Mouse (Mus musculus) CD4-positive helper T cell, adult 2 months (primary cell): ENCODE measurements around the gene Pnkp.

Experiments used
- DNase-seq: peaks from one replicate; pipeline ENCODE4 v3.0.0-alpha.2; 2012; ENCODE audit warnings: low read depth, missing footprints, low spot score

Gene Pnkp

DNA sequence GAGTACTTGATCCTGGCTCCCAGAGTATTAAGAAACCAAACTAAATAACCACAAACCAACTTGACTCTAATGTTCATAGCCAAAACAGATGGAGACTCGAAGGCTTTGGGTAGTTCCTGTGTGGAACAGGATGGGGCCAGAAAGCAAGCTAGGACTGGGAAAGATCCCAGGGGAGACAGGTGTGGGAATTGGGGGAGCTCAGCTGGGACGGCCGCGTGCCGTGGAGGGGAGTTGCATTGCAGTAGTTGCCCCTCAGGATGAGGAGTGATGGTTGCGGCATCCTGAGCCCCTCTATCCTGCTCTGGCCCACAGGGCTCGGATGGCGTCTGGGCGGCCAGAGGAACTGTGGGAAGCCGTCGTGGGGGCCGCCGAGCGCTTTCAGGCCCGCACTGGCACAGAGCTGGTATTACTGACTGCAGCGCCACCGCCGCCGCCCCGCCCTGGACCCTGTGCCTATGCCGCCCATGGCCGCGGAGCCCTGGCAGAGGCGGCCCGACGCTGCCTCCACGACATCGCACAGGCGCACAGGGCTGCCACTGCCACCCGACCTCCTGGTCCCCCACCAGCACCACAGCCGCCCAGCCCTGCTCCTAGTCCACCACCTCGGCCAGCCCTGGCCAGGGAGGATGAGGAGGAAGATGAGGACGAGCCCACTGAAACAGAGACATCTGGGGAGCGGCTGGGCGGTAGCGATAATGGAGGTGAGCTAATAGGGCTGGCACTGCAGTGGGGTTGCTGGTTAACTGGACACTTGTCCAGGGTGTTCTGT lies 4.5 kb upstream of the Pnkp start:
- no peak for DNase-seq

DNA sequence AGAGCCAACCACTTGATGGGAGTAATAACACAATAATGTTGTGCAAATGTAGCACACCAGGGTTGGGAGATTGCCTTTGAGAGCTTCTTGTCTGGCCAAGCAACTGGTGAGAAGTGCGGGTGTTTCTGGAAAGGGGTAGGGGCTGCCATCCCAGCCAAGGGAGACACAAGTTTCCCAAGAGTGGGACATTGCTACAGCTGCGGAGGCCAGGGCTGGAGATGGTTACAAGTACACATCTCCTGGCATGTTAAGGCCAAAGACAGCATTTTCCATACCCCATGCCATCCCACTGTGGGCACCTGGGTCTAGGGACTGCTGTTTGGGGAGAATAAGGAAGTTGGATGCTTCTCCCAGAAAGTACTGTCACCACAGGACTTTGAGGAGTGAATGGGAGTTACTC lies 3.9 kb upstream of the Pnkp start:
- DNase-seq: no peak

DNA sequence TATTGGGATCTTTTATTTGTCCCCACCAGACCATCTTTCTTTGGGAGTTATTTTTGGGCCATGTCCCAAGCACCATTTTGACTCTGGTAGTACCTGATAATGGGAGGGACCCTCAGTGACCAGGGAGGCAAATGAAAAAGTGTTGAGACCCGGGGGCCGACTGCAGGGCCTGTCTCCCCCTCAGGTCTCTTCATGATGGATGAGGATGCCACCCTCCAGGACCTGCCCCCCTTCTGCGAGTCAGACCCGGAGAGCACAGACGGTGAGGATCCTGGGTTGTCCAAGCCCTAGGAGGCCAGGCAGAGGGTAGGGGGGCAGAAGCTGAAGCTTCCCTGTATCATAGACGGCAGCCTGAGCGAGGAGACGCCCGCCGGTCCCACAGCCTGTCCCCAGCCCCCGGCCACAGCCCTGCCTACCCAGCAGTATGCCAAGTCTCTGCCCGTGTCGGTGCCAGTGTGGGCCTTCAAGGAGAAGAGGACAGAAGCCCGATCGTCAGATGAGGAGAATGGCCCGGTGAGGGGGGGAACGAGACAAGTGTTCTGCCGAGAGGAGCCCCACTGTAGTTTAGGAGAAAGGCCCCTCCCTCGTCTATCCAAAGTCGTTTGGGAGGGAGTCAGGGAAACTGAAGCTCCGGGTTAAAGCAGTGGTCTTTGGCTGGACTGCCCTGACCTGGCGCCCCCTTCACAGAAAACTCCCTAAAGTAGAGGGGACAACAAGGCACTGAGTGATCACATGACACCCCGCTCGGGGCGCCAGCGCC lies 3.2 kb upstream of the Pnkp start:
- no peak for DNase-seq

DNA sequence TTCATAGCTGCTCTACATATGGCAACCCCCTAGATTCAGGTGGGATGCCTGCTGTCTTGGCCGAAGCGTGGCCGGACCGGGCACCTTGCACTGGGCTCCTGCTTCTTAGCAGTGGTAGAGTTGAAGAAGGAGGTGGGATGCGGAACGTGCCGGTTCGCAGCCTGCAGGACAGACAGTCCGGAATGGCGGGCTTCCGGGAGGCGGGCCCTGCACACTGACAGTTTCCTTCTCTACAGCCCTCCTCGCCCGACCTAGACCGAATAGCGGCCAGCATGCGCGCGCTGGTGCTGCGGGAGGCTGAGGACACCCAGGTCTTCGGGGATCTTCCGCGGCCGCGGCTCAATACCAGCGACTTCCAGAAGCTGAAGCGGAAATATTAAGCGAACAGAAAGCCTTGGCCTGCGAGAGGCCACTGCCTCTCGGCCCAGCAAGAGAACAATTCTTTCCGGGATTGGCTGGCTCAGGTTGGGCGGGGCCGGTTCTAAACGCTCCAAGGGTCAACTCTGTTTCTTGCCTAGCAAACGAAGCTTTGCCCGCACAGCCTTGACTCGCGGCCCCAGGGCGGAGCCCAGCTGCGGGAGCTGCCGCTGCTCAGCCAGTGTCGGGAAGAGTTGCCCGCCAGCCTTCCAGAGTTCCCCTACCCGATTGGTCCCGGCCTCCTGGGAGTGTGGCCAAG lies 2.4 kb upstream of the Pnkp start:
- peak; percentile 82 for DNase-seq

DNA sequence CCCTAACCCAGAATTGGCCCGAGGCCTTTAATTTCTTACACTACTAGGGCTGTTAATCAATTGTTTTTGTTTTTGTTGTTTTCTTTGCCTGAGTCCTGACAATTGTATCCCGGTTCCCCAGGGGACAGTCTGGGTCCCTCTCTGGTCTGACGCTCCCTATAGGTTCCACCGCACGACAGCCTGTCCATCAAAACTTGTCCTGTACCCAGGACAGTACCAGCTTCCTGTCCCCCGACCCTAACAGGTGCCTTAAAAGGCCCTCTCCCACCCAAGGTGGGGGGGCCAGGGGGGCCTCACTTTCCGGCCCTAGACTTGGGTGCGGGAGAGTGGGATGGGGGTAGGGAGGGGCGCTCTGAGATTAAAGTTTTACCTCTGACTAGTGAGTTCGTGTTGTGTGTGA lies 1.9 kb upstream of the Pnkp start:
- DNase-seq: no peak

DNA sequence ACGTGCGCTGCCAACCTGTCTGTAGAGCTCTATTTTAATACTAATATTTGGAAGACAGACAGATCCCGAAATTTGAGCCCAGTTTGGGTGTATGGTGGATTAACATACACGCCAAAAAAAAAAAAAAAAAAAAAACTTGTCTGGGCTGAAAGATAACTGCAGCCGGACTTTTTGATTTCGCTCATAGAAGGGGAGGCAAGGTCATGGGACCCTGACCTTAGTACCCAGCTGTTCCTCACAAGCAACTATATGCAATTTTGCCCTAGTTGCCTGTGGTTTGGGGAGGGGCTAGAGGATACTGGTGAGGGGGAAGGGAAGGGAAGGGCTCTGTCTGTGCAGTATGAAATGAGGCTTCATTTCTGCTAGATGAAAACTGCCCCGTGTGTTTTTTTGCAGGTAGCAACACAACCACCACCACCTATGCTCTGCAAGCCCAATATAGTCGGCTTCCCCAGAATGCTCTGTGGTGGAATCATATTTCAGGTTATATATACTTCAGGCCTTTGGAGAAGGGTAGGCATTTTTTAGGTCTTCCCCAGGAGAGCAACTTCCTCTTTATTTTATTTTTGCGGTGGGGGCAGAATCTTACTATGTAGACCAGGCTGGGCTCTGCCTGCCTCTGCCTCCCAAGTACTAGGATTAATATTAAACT lies 548 bp upstream of the Pnkp start:
- DNase-seq: no peak

DNA sequence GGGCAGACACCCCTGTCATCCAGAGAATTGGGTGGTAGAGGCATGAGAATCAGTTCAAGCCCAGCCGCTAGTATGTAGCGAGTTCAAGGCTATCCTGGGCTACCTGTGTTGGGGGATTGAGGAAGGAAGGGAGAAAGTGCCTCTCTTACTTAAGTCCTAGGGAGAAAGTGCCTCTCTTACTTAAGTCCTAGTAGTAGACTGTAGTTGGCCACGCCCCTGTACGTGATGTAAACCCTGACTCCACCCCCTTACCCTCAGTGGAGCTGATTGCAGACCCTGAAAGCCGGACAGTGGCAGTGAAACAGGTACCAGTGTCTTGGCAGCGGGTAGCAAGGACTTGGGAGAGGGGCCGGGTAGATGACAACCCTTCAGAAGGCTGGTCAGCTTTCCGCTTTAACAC lies 966 bp downstream of the Pnkp start:
- peak; percentile 63 for DNase-seq

DNA sequence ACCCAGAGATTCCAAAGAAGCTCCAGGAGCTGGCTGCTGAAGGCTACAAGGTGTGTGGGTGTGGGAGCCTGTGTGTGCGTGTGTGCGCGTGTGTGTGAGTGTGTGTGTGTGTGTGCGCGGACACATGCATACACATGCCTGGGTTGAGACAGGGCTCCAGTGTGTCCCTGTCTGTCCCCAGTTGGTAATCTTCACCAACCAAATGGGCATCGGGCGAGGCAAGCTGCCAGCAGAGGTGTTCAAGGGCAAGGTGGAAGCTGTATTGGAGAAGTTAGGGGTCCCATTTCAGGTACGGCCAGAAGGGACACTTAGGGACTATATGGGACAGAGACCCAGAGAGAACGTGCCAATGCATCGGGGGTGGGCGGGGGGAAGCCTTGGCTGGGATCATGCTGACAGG lies 3.0 kb downstream of the Pnkp start:
- no peak for DNase-seq

DNA sequence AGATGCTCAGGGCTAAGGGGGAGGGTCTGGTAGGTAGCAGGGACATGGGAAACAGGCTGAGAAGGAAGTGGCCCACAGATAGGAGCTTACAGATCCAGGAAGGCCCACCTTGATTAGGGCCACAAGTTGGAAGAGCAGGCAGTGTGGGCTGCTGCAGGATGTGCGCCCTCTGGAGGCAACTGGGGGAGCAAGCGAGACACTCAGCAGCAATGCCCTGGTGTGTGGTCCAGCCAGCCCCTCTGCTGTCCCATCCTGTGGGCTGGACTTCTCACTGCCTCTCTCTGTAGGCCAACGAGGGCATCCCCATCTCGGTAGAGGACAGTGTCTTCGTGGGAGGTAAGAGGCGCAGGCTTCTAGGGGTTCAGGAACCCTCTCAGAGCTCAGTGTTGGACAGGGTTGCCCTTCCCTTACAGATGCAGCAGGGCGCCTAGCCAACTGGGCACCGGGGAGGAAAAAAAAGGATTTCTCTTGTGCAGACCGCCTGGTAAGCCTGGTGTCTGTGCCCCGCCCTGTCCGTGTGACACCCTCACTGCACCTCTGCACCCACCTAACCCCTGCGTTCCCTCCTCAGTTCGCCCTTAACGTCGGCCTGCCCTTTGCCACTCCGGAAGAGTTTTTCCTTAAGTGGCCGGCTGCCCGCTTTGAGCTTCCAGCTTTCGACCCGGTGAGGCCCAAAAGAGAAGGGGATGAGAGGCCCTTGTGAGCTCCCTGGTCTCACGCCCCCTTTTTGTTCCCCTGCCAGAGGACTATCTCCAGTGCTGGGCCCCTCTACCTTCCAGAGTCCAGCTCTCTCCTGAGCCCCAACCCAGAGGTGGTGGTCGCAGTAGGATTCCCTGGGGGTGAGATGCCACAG lies 3.9 kb downstream of the Pnkp start:
- DNase-seq: peak; percentile 61

DNA sequence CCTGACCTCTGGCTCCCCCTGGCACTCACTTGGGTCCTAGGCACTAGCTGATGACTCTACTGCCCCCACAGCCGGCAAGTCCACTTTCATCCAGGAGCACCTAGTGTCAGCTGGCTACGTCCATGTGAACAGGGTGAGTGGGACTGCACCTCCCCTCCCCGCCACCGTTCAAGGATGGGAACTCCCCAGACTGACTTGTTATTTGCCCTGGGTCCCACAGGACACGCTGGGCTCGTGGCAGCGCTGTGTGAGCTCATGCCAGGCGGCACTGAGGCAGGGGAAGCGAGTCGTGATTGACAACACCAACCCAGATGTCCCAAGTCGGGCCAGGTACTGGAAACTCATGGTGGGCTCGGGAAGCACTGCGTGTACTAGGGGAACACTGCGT lies 4.5 kb downstream of the Pnkp start:
- no peak for DNase-seq

DNA sequence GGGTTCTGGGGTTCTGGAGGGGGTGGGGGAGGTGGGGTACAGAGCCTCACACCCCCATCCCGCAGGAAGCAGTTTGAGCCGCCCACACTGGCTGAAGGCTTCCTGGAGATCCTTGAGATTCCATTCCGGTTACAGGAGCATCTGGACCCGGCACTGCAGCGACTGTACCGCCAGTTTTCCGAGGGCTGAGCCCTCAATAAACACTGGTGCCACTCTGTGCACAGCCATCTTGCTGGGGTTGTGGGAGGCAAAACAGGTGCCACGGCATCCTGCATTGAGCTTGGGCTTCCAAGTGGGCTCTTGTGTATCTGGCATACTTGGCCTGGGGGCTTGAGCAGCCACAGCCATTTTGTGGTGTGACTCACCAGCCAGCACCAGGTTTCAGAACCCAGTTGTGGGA lies 5.5 kb downstream of the Pnkp start:
- DNase-seq: no peak

DNA sequence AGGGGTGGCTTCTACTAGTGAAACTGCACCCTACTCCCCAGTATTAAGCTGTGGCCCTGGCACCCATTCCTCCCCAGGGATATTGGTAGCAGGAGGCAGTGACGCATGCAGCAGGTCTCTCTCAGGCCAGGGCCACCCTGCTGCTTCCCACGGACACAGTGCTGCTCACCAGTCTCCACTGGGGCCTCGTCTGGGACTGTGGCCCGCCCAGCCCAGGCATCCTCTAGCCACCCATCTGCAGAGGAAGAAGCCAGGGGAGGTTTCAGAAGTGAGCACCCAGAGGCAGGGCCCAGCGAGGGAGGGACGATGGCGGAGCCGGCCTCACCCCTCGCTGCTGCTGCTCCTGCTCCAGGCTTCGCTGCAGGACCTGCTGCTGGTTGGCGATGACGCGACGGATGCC lies 6.3 kb downstream of the Pnkp start:
- DNase-seq: no peak

DNA sequence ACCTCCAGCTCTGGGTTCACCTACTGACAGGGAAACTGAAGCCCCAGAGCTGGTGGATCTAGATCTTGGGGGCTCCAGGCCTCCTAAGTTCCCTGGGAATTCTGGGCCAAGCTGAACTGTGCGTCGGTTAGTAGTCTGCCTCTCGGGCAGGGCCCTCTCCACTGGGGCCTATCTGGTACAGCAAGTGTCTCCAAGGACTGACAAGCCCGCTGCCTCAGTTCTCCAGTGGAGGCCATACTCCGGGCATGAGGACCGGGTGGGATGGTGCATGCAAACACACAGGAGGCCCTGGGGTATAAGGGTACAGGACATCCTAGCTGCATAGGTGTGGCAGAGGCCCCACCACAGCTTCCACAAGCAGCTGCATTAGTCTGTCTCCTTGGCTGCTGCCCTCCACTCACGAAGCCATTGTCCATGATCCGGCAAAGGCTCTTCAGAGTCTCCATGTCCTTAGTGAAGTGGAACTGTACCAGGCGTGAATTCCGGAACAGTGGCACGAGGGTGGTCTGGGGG lies 7.1 kb downstream of the Pnkp start:
- DNase-seq: no peak

DNA sequence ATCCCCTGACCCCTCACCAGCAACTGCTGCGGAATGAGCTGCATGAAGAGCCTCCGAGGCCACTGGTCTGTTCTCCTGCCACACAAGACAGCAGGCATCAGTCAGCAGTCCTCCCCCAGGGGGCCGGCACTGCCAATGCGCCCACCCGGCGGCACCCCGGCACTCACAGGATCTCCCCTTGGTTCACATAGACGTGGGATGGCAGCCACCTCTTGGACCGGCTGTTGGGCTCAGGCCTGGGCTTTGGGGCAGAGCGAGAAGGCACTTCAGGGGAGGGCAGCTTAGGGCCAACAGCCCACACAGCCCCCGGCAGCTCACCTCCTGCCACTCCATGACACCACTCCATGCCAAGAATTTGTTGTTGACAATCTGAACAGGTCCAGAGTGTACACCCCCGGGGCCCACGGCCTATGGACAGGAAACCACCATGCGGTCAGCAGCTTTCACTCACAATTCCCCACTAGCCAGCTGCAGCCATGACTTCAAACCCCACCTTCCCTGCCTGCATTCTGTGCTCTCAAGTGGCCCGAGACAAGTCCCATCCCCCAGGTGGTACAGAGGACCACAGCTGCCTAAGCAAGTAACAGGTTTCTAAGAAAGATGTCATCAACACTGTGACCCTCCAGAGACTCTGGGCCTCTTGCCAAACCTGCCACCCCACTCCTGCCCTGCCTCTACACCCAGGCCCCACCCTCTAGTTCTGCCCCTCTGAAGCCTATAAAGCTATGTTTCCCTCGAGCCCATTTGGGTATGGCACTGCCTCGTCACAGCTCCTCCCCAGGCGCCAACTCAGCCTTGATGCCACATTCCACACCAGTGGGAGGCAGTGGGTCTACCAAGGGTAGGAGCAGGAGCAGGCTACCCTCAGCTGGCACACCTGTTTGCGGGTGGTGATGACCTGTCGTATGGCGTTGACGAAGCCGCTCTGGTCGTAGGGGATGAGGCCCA lies 7.9 kb downstream of the Pnkp start:
- no peak for DNase-seq

DNA sequence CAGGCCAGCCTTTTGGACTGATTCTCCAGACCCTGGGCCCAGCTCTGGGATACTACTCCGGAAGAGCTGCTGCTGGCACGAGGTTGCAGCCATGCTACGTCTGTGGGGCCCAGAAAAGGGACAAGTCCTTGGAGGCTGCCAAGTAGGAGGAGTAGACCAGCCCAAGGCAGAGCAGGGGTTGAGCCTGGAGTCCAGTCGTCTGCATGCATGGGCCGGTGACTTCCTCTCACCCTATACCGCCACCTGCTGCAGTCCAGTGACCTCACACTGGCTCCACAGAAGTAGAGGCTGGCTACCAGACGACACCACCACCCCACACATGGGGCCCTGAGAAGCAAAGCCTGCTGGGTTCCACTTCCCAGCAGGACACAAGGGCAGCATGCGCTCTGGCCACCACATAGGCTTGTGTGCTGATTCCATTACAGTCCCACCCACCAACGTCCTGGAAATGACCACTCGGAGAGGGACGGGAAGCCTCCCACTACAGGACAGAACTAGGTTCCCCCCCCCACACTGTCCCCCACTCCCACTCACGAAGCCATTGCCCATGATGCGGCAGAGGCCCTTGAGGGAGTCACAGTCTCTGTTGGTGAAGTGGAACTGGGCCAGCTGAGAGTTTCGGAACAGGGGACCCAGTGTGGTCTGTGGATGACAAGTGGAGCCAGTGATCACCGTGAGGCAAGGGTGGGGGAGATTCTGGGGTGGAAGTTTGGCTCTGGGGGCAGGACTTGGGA lies 9.5 kb downstream of the Pnkp start:
- no peak for DNase-seq

DNA sequence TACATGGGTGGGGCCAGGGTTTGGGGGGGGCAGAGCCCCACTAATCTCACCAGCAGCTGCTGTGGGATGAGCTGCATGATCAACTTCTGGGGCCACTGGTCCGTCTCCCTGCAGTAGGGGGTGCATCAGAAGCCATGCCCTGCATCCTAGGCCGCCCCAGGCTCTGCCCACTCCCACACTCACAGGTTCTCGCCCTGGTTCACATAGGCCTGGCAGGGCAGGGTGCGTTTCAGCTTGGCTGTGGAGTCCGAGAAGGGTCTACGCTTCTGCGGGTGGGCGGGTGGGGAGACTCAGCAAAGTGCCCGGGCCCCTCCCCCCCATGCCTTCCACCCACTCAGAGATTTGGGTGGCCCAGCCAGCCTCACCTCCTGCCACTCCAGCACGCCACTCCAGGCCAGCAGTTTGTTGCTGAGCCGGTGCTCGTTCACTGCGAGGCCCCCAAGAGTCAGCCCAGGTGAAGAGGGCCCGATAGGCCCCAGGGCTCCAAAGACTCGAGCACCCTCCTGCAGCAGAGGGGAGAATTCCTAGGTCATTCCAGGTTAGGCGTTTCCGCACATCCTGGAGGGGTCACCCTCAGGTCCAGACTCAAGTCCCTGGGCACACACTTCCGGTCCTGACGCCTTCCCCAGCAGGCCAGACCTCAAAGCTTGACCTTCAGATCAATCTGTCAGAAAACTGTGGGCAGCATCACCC lies 10.2 kb downstream of the Pnkp start:
- DNase-seq: no peak

DNA sequence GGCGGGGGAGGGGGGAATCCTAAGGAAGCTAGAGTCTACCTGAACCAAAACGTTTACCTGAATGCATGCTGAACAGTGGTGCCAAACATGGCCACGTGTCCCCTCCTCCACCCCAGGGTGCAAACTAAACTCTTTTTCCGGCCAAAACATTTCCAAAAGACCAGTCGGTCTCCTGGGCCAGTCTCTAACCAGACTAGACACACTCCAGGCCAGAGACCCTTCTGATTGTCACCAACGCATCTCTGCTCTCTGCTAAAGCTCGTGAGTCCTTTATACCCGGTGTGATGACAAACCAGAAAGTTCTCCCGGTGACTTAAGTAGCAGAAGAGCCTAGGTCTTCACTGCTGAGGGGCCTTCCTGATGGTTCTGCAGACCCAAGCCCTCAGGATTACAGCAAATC lies 10.9 kb downstream of the Pnkp start:
- DNase-seq: no peak

DNA sequence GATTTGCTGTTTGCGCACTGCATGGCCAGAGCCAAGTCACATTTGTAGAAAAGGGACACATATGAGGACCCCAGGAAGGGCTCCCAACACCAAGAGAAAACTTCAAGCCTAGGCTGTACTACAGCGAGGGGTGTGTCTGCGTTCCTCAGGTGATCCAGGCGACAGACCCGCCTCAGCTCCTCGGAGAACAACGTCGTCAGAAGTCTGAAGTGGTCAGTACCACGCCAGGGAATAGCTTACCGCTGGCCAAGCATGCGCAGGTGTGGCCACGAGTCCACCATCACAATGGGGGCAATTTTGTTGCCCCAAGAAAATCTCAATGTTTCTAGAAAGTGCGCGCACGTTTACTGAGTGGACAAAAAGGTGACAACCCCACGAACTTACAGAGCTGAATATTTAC lies 11.5 kb downstream of the Pnkp start:
- DNase-seq: no peak
